Mouse (Mus musculus) adrenal gland, postnatal 14 days (tissue): ENCODE measurements around the gene Chd1l. TPM values are rescaled to one million over a fixed set of nuclear protein-coding genes. Genes with fewer than 3 reads are reported as not detected.

Experiments
- DNase-seq: peaks from one replicate; pipeline ENCODE4 v3.0.0; 2021; ENCODE audit warnings: mixed read lengths
- total RNA-seq: library from RNA; stranded (reverse); gene quantifications from 2 replicates; pipeline ENCODE4 v1.2.3, GENCODE M21; 2021

Chd1l gene
- total RNA-seq, 1 experiment from 2014 or later: 12.0 TPM

DNA sequence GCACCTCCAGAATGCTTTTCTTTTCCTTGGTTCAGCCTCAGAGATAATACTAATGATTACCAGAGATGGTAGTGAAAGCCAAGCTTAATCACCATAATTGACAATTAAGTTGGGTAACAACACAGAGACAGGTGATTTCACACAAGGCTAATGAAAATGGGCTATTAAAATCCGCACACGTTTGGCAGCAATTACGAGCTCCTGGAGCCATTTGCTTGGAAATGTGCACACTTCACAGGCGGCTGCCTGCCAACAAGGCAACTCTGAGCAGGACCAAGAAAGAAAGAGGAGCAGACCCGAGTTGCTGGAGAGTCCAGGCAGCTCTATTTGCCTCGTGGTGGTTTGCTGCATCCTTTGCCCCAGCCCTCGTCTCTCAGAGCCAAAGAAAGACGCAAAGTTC lies 84.5 kb downstream of the Chd1l start:
- no peak for DNase-seq

DNA sequence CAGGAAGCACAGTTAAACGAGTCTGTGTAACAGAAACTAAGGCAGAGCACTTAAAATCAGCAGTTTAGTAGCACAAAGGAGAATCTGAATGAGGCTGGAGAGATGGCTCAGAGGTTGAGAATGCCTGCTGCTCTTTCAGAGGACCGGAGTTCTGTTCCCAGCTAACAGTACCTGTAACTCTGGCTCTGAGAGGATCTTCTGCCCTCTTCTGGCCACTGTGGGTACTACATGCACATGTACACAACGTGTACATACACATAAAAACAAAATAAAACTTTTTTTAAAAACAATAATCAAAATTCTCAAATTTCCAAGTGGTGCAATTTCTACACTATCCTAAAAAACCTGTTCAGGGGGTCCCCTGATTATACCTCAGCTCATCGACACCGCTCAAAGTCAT lies 85.2 kb downstream of the Chd1l start:
- peak; percentile 27 for DNase-seq

DNA sequence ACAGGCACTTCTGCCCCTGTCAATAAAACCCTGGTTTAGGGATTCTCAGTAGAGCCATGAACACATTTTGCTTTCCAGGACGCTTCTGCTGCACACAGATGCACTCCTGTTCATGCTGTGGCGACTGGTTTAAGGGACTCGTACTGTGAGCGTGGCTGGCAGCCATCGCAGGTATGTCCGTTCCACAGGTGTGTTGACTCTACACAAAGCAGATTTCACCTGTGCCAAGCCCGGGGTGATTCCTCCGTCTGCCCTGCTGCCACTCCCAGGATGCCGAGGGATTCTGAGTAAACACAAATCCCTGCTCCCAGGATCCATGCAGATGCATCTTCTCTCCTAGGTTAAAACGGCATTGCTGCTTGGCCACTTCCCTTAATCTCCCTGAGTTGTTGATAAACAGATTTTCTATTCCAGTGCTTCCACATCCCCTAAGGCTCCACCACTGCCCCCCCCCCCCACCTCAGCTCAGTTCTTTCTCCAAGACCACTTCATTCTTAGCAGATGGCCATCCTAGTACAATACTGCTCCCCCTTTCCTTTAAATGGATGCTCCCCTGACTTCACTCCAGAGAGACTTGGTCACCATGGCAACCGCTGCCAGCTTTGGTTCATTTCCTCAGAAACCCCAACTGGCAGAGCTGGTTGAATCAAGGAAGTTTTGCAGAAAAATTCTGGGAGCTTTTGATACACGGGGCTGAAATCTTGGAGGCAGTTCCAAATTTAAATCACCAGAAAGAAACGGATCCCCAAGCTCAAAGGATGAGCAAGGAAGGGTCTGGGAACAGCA lies 87.9 kb downstream of the Chd1l start:
- DNase-seq: no peak

DNA sequence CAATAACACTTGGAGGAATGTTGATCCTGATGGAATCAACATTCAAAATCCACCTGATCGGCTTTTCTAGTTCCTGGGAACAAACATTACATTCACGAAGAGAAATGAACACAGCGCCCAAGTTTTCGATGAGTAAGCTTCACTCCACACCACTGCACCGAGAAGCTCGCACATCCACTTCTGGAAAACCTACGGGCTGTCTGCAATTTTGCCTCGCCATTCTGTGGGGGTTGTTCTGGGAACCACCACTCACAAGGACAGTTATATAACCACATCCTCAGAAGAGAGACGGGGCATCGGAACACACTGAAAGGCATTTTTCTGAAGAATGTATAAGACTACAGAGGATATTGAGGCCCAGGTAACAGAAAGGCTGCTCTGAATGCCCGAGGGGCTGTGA lies 90.1 kb downstream of the Chd1l start:
- no peak for DNase-seq

DNA sequence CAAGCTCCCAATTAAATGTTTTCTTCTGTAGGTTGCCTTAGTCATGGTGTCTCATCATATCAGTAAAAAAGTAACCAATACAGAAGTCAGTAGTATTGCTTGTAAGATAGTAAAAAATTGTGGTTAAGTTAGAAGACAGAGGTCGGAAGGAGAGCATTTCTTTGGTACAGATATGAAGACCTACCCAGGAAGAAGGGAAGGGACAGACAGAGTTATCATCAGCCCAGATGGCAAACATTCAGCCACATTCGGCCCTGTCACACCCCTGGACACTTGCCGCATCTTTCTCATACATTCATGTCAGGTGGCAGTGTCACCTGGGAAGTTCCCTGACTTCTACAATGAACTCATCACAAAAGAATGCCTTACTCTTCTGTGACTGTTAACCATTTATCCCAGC lies 97.7 kb downstream of the Chd1l start:
- DNase-seq: no peak

Other genes with a start within 250 kb of the Chd1l start
- gene Olfr1402, start 188.2 kb downstream of the Chd1l start, total RNA-seq: not detected in 2 replicates
- 9.8 and 35.2 TPM in 2 replicates for gene Fmo5, start 18.6 kb upstream of the Chd1l start, total RNA-seq
- gene Prkab2, start 48.0 kb upstream of the Chd1l start, total RNA-seq: 6.4 and 7.8 TPM in 2 replicates
- gene Gm17651, start 64.5 kb upstream of the Chd1l start, total RNA-seq: not detected in 2 replicates